Mouse (Mus musculus): Measurements from ENCODE around the gene Syngr4. TPM values are rescaled to one million over a fixed set of nuclear protein-coding genes. Genes with fewer than 3 reads are reported as not detected.

The Syngr4 gene
- polyA plus RNA-seq, 1 experiment from 2014 or later: 0.43 TPM

DNA sequence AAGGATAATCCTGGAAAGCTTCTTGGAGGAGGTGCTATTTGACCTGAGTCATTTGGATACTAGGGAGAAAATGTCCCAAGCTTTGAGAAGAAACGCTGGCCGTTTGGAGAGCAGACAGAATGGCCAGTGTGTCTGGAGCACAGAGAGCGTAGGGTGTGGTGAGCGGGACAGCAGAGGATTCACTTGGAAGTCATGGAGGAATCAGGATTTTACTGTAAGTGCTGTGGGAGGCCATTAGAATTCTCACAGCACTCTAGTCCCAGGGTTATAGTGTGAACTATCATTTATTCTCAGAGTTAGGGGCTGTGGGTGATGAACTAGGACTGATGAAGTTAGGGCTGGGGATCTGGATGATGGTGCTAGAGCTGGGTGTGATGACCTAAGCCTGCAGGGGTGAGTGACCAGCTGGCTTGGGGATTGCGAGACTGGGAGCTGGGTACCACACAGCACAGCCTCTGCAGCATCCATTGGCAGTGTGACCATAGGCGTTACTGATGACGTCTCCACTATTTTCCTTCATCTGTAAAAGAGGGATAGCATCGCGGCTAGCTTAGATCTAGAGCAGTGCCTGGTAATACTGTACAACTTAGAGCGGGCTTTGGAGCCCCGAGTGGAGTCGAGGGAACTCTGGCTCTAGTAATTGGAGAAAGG is 25.6 kb upstream of the Syngr4 start:
- peaks cover 8% of the 10 kb centered on the region; the same call in 1 of the 2 replicates for H3K9me3 ChIP-seq
- H3K36me3 ChIP-seq: peaks cover 9% of the 10 kb centered on the region
- whole genome bisulfite sequencing: 76% methylated on average over 12 of the region's 12 CpGs
- peak overlapping the region; percentile 44; the same call in 1 of the 2 replicates for H3K4me3 ChIP-seq
- peaks cover 52% of the 10 kb centered on the region for H3K4me1 ChIP-seq
- ATAC-seq (ENCODE audit: low FRiP score, low read depth): no peak
- peak overlapping the region; percentile 46; the same call in 1 of the 2 replicates for H3K9ac ChIP-seq
- peak overlapping the region; percentile 75 for H3K4me2 ChIP-seq (replicated peaks)
- H3K27ac ChIP-seq: peak overlapping the region; percentile 94
- H3K27me3 ChIP-seq: peaks cover 2% of the 10 kb centered on the region; the same call in 1 of the 2 replicates

DNA sequence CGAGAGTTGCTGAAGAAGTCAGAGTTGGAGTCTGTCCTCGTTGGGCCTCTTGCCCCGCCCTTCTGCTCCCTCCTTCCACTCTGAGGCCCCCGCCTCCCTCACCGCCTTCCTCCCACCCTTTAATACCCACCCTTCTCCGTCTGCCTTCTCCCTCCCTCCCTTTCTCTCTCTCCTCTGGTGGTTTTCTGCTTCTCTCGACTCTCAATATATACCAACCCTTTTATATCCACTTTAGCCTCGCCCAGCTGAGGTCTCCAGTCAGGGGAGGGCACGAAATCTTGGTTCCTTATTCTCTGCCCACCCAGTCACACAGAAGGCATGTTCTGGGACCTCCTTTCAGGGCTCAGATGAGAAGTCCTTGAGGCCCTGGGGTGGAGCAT is 24.7 kb upstream of the Syngr4 start, which contains the start of gene Emp3:
Gene Emp3, minus strand, starts transcription at position 163 of the 380 bp plus-strand sequence.
- Histone ChIP-seq H3K4me3 (peak within 1 kb of the TSS; percentile 54), H3K27me3 (no peaks in the 10 kb centered on the region), H3K4me2 (replicated peaks) (peak within 1 kb of the TSS; percentile 75), H3K4me1 (peaks cover 59% of the 10 kb centered on the region), H3K36me3 (peaks cover 9% of the 10 kb centered on the region), H3K27ac (peak within 1 kb of the TSS; percentile 94), H3K9me3 (peaks cover 8% of the 10 kb centered on the region; the same call in 1 of the 2 replicates), H3K9ac (peak within 1 kb of the TSS; percentile 75)
- peak; percentile 18; the same call in 1 of the 2 replicates for ATAC-seq (ENCODE audit: low FRiP score, low read depth)
- 18% methylated on average over 9 of the region's 9 CpGs for WGBS

DNA sequence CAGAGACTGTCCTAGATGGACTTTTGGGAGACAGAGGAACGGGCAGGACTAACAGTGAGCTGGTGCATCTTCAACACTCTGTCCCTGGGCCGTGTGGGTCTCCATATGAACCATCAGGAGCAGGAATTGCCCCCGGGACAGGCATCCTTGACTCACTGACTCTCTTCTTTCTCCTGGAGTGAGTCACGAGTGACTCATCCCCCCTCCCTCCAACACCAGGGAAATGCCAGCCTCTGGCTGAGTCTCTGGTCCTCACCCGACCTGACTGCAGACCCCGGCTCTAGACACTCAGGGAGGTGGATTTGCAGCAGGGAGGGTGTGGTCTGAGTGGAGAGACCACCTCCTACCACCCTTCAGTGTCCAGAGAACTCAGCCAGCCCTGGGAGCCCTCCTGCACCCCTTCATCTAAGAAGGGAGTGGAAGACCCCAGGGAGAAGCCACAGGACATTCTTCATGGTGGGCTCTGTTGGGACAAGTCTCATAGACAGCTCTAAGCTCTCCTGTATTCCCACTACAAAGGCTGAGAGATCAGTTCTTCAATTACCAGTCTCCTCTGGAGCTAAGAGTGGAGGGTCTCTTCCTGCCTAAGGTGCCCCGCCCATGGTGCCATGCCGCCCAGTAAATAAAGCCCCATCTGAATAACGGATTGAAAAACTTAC is 24.2 kb upstream of the Syngr4 start:
- H3K36me3 ChIP-seq: peaks cover 9% of the 10 kb centered on the region
- 37% methylated on average over 9 of the region's 9 CpGs for WGBS
- no peak for ATAC-seq (ENCODE audit: low FRiP score, low read depth)
- peaks cover 8% of the 10 kb centered on the region; the same call in 1 of the 2 replicates for H3K9me3 ChIP-seq
- H3K4me1 ChIP-seq: peaks cover 64% of the 10 kb centered on the region
- peak overlapping the region; percentile 94 for H3K27ac ChIP-seq
- peak overlapping the region; percentile 75 for H3K4me2 ChIP-seq (replicated peaks)
- H3K4me3 ChIP-seq: peak overlapping the region; percentile 54
- no peaks in the 10 kb centered on the region for H3K27me3 ChIP-seq
- H3K9ac ChIP-seq: peak overlapping the region; percentile 75

DNA sequence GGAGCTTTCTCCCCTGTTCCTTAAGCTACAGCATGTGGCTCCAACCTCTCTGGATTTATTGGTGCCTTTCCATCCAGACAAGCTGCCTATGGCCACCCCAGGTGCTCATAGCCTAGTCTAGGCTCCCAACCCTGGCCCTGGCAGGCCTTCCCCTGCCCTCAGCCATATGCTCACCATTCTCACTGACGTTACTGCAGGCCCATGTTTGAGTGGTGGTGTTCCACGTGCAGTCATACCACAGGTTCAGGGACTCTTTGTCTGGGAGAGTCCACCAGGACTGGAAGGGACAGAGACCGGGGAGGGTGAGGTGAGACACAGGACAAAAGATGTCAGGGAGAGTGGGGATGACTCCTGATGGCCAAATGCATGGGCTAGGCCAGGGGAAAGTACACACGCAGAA is 23.2 kb upstream of the Syngr4 start:
- 0 out of 2 replicates have a peak, but pooled peaks cover under 1% of the 10 kb centered on the region for H3K9me3 ChIP-seq
- 73% methylated on average over 4 of the region's 4 CpGs for WGBS
- H3K4me1 ChIP-seq: peaks cover 65% of the 10 kb centered on the region
- H3K27ac ChIP-seq: peak overlapping the region; percentile 94; the same call in 1 of the 2 replicates
- H3K4me2 ChIP-seq (replicated peaks): peak overlapping the region; percentile 75
- H3K4me3 ChIP-seq: peak overlapping the region; percentile 54
- peaks cover 9% of the 10 kb centered on the region for H3K36me3 ChIP-seq
- no peak for ATAC-seq (ENCODE audit: low FRiP score, low read depth)
- H3K9ac ChIP-seq: peak overlapping the region; percentile 75
- H3K27me3 ChIP-seq: no peaks in the 10 kb centered on the region

DNA sequence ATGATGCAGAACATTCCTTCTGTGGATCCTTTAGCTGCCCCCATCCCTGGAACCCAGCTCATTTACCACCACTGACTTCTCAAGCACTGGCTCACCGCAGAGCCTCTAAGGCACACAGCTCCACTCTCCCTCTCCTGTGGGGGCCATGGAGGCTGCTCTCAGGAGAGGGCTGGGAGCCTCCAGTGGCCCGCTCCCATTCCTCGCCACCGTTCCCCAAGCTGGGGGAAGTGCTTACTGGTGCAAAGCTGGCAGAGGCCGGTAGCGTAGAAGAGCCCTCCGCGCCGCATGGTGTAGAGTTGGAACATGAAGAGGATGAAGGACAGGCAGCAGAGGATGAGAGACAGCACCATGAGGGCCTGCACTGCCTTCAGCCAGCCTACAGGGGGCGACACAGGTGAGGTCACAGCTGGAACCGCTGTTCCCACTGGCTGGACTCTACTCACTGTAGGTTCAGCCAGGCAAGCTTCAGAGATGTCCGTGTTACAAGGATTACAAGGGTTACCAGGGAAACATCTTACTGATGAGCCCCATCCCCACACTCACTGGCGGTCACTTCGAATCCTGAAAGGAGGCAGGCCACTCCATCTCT is 22.7 kb upstream of the Syngr4 start:
- Histone ChIP-seq H3K9ac (0 out of 2 replicates have a peak overlapping the region, but pooled peaks have one; percentile 75), H3K9me3 (no peaks in the 10 kb centered on the region), H3K4me2 (replicated peaks) (peak overlapping the region; percentile 75), H3K36me3 (peaks cover 9% of the 10 kb centered on the region), H3K4me1 (peaks cover 70% of the 10 kb centered on the region), H3K27me3 (no peaks in the 10 kb centered on the region), H3K27ac (no peak overlapping the region), H3K4me3 (peak overlapping the region; percentile 54)
- 65% methylated on average over 14 of the region's 14 CpGs for WGBS
- no peak for ATAC-seq (ENCODE audit: low FRiP score, low read depth)

DNA sequence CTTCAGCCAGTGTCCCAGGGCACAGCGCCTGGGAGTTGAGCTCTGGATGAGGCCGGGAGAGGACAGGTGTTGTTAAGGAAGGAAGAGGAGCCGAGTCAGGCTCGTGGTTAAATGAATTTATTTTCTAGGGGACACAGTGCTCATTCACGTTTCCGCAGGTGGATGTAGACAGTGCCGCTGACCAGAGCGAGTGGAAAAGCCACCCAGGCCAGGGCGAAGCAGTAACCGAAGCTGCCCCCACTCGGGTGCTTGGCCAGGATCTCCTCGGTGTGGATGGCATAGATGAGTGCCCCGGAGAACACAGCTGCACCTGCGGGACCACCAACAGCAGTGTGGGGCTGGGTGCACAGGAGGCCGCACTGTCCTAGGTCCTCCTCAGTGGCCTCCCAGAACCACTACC is 21.4 kb upstream of the Syngr4 start:
- 85% methylated on average over 15 of the region's 15 CpGs for WGBS
- Histone ChIP-seq H3K9ac (peak overlapping the region; percentile 60), H3K4me1 (peaks cover 71% of the 10 kb centered on the region)

DNA sequence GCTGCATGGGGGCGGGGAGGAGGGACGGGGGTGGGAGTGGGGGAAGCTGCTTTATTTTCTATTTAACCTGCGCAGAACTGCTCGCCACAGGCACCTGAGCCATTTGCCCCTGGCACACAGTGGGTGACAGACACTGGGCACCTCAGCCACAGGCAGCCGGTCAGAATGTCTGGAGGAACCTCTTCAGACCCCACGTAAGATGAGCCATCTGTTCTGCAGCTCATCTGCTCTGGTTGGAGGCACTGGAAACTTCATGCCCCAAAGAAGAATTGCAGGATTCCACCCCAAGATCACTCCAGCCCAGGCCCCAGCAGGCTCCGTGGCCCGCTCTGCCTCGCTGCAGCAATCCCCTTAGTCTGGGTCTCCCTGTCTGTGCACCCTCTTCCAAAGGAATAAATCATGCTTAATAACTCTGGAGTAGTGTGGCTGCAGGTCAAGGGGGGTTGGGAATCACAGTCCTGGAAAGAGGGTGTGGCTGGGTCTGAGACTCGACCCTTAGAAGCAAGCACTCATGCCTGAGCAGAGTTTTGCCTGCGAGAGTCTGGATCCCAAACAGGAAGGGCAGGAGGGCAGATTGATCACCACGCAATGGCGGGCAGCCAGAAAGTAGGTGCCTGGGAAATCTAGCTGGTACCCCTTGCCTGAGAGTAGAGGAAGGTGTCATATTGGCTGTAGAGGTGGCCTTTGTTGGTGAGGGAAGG is 20.6 kb upstream of the Syngr4 start:
- Histone ChIP-seq H3K9ac (peak overlapping the region; percentile 60), H3K27ac (peak overlapping the region; percentile 93), H3K27me3 (no peaks in the 10 kb centered on the region), H3K4me1 (peaks cover 63% of the 10 kb centered on the region), H3K36me3 (peaks cover 9% of the 10 kb centered on the region), H3K9me3 (no peaks in the 10 kb centered on the region), H3K4me3 (peak overlapping the region; percentile 37), H3K4me2 (replicated peaks) (peak overlapping the region; percentile 65)
- peak; percentile 9 for ATAC-seq (ENCODE audit: low FRiP score, low read depth)
- WGBS: 19% methylated on average over 13 of the region's 13 CpGs

More for the DNA sequence above, 21.4 kb upstream of the Syngr4 start:
- Histone ChIP-seq H3K4me2 (replicated peaks) (peak overlapping the region; percentile 65), H3K36me3 (peaks cover 9% of the 10 kb centered on the region), H3K27me3 (no peaks in the 10 kb centered on the region), H3K9me3 (no peaks in the 10 kb centered on the region), H3K27ac (peak overlapping the region; percentile 93), H3K4me3 (0 out of 2 replicates have a peak overlapping the region, but pooled peaks have one; percentile 37)
- no peak for ATAC-seq (ENCODE audit: low FRiP score, low read depth)

DNA sequence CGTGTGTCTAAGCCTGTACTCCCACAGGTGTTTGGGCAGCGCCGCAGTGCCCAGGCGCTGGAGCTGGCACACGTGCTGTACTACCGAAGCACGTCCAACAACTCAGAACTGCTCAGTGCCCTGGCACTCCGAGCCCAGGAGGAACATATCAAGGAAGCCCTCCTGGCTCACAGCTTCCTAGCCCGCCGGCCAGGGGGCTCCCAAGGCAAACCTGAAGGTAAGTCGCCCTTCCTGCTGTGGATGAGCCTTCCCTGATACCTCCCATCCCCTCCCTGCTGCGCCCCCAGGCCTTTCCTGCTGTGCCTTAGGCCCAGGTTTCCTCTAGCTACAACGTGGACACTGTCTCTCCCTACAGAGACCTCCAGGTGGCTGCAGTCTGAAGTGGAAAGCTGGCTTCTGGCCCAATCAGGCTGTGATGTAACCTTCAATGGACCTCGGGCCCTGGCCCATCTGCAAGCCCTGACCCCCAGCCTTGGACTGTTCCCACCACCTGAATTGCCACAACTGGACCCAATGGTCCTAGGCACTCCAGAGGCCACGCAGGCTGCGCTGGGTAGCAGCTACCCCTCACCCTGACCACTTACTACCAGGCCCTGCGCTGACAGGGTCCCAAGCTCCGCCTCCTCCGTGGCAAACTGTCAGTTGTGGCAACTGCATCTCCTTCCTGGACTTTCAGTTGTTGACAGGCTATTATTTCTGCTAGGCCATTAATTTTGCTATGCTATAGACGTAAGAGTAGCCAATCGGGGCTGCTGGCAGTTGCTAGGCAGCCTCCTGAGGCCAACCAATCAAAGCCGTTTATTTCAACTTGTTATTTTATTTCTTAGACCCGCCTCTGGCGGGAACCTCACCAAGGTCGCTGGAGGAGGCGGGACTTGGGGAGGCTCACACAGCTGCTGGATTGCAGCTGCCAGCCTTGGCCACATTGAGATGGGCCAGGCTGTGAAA is 19.8 kb upstream of the Syngr4 start:
- Histone ChIP-seq H3K9ac (peak overlapping the region; percentile 67), H3K27me3 (no peaks in the 10 kb centered on the region), H3K4me1 (peaks cover 55% of the 10 kb centered on the region), H3K4me2 (replicated peaks) (peak overlapping the region; percentile 65), H3K9me3 (no peaks in the 10 kb centered on the region), H3K4me3 (peak overlapping the region; percentile 37), H3K27ac (peak overlapping the region; percentile 93), H3K36me3 (peaks cover 10% of the 10 kb centered on the region)
- WGBS: 33% methylated on average over 26 of the region's 26 CpGs
- peak; percentile 87 for ATAC-seq (ENCODE audit: low FRiP score, low read depth)

DNA sequence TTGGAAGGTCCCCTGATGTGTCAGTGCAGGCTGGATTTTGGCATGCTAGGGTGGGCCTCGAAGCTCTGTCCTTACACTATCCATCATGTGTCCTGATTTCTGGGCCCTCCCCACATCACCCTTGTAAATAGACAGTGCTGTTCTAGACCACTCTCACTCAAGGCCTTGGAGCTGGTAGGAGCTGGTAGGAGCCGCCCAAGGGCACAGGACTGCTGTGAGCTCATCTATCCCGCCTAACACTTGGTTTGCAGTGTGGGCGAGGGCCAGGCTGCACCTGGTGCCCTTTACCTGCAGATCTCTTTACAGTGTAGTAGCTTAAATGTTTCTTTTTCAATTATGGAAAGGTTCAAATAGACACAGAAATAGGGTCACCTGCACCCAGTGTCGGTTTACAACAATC is 18.5 kb upstream of the Syngr4 start:
- H3K27me3 ChIP-seq: no peaks in the 10 kb centered on the region
- peaks cover 41% of the 10 kb centered on the region for H3K4me1 ChIP-seq
- no peak overlapping the region for H3K27ac ChIP-seq
- no peak overlapping the region for H3K9ac ChIP-seq
- H3K36me3 ChIP-seq: peaks cover 22% of the 10 kb centered on the region
- no peak overlapping the region for H3K4me3 ChIP-seq
- 85% methylated on average over 5 of the region's 5 CpGs for WGBS
- H3K4me2 ChIP-seq (replicated peaks): no peak overlapping the region
- ATAC-seq (ENCODE audit: low FRiP score, low read depth): no peak
- H3K9me3 ChIP-seq: no peaks in the 10 kb centered on the region; the same call in 1 of the 2 replicates

DNA sequence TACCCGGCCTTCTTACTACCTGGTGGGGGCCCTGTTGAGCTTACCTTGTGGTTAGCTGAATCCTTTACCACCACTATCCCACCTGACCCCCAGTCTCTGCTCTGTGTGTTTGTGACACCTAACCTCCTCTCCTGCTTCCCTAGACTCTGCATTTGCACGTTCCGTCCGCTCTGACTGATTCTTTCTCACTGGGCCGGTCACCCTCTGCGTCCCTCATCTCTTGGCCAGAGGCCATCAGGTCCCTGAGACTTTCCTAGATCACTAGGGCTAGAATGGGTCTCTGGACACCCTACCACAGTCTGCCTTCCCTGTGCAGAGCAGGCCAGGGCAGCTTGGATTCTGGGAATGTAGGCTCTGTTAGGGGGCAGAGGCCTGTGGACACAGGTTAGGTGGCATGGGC is 17.6 kb upstream of the Syngr4 start:
- Histone ChIP-seq H3K4me1 (peaks cover 32% of the 10 kb centered on the region), H3K36me3 (peaks cover 29% of the 10 kb centered on the region), H3K4me2 (replicated peaks) (no peak overlapping the region; the same call in 1 of the 2 replicates), H3K9me3 (no peaks in the 10 kb centered on the region; the same call in 1 of the 2 replicates), H3K9ac (peak overlapping the region; percentile 26; the same call in 1 of the 2 replicates), H3K27me3 (no peaks in the 10 kb centered on the region), H3K4me3 (no peak overlapping the region), H3K27ac (peak overlapping the region; percentile 39)
- WGBS: 87% methylated on average over 6 of the region's 6 CpGs
- no peak for ATAC-seq (ENCODE audit: low FRiP score, low read depth)

Data from limb, embryonic 13.5 days (tissue).